Mouse (Mus musculus) megakaryocyte, adult 5-6 weeks (primary cell): ENCODE results near the gene Astn2. TPM values are rescaled to one million over a fixed set of nuclear protein-coding genes. Genes with fewer than 3 reads are reported as not detected.

Experiments
- ATAC-seq: 2 replicates; pipeline ENCODE4 v1.8.0; 2016; ENCODE audit warnings: mild to moderate bottlenecking, inconsistent platforms; ENCODE audit not compliant: poor library complexity, severe bottlenecking
- total RNA-seq, 2 experiments: library from RNA; stranded (forward) in 1 of 2; stranded (reverse) in 1 of 2; fragments of 153-499, 151-499 nt in 1 of 2; fragments of 221-1000, 200-1000 nt in 1 of 2; gene quantifications; 2 replicates each; pipeline versions ENCODE4 v1.2.3 to v1.2.4; 2015 to 2017

Gene Astn2
- total RNA-seq, 2 experiments from 2014 or later, result 0.09 TPM; not detected in 1

GRCm38 (mm10) chr4:65475925-65476560 is 928.4 kb downstream of the Astn2 start:
- ATAC-seq, result no peak

GRCm38 (mm10) chr4:65473141-65473540 is 931.3 kb downstream of the Astn2 start:
- ATAC-seq, result no peak

- no peak for ATAC-seq
Measured at GRCm38 (mm10) chr4:65449171-65449570, 955.2 kb downstream of the Astn2 start.

DNA sequence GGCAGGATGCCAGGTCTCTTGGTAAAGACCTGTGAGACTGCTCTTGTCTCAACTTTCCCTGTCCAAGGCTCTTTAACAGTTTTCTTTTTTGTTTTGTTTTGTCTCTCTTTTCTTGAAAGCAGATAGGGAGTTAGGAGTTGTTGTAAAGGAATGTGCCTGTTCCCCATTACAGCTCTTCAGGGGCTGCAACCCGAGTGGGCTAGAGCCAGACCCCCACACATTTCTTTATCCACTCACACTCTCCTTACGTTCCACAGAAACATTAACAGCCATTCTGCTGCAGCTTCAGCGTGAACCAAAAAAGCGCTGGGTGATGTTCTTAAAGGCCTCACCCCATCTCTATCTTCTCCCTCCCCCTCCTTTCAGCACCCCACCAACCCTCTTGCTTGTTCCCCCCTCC is 962.7 kb downstream of the Astn2 start:
- ATAC-seq, result no peak

- no peak for ATAC-seq
Measured at GRCm38 (mm10) chr4:65430804-65431203, 973.6 kb downstream of the Astn2 start.

- ATAC-seq, result no peak
Measured at GRCm38 (mm10) chr4:65427480-65427879, 976.9 kb downstream of the Astn2 start.

DNA sequence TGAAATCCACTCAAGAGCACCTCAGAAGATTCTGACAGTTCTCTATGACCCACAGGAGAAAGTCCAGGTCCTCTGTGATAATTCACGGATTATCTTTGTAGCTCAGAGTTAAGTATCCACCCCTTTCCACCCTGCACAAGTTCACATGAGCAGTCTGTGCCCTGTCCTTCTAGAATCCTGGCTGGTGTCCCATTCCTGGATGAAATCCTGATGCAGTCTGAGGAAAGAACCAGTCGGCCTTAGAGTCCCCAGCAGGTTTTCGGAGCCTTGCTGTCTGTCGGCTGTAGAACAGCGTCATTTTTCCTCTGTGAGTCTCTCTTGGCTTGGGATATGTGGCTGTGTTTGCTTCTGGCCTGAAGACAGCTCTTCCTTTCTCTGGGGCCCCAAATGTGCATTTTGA is 978.0 kb downstream of the Astn2 start:
- ATAC-seq, result no peak

DNA sequence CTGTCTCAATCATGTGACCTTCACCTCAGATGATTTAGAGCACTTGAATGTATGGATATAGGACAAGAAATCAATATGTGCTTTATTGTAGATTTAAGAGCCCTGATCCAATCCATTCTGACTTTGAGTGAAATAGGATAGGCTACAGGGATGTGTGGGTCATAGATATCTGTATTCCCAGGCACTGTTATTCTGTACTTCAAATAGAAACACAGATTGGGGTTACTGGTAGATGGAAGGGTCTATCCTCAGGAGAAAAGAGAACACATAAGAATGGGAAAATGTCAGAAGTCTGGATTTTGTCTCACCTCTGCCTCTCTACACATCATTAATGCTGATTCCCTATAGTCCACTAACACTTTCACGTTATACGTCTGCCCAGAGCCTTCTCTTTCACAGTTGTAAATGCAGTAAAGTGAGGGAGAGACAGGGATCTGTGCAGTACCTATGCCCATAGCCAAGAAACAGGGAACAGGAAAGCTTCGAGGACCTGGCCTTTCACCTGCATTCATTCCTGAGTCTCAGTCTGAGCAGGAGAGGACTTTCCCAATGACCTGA is 981.3 kb downstream of the Astn2 start:
- no peak for ATAC-seq

GRCm38 (mm10) chr4:65421272-65421671 is 983.1 kb downstream of the Astn2 start:
- ATAC-seq, result no peak

- no peak for ATAC-seq
Measured at GRCm38 (mm10) chr4:65420511-65420931, 983.9 kb downstream of the Astn2 start.

DNA sequence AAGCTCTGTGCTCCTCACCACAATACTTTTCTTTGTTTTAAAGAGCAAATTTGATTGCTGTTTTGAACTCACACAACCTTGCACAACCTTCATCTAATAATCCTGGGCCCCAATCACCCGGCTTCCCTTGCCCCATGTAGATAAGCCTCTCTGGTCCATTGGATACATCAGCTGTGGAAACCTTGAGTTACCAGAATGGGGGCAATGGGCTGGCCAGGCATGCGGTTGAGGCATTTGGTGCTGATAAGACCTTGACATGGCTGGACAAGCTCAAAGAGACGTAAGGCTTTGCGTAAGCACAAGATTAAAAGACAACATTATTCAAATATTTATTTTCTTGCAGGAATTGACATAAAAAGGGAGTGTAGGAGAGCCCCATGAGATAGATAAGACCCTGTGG is 988.9 kb downstream of the Astn2 start:
- ATAC-seq, result no peak

GRCm38 (mm10) chr4:65402836-65403634 is 1001.4 kb downstream of the Astn2 start:
- ATAC-seq, result no peak

GRCm38 (mm10) chr4:65402286-65402685 is 1002.1 kb downstream of the Astn2 start:
- ATAC-seq, result no peak

DNA sequence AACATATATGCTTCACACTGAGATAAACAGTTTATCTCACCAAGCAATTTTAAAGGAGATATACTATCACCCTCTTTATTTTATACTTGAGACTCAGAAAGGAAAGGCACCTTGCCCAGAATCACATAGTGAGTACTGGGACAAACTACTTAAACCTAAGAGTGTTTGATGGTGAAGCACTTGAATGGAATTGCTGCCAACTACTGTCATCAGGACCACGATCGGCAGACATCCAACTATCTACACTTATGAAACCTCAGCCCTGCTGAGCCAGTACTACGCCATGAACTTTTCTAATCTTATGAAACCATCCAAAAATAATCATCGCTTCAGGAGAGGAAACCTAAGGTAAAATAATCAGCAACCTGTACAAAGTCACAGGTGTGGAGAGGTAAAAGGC is 1005.0 kb downstream of the Astn2 start:
- no peak for ATAC-seq

DNA sequence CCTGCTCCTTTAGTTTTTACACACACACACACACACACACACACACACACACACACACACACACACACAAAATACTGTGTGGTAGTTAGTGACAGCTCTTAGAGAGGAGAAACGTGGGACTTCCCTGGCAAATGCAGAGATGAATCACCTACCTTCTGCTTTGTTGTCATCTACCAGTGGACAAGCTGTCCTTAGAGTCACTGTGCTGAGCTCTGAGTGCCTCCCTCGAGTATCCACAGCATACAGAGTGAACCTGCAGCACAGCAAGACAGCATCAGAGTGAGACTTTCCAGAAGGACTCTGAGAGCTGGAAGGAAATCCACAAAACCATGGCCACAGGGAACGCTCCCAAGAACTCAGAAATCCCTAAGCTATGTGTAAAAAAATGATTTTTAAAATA is 1007.6 kb downstream of the Astn2 start:
- no peak for ATAC-seq

DNA sequence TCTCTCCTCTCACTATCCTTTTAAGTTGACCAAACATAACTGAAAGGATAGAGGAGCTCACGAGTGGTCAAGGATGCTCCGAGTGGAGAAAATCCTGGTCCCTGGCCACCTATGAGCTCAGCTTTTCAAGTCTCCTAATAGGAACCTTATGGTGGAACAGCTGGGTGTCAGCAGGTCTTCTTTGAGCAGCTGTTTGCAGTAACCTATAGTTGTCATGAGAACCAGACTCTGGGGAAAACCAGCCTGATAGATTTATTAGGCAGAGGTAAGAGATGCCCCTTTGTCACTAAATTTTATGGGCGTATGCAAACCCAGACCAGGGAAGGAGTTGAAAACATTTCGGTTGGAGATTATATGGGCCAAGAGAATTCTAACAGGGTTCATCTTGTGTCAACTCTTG is 1013.4 kb downstream of the Astn2 start:
- no peak for ATAC-seq

DNA sequence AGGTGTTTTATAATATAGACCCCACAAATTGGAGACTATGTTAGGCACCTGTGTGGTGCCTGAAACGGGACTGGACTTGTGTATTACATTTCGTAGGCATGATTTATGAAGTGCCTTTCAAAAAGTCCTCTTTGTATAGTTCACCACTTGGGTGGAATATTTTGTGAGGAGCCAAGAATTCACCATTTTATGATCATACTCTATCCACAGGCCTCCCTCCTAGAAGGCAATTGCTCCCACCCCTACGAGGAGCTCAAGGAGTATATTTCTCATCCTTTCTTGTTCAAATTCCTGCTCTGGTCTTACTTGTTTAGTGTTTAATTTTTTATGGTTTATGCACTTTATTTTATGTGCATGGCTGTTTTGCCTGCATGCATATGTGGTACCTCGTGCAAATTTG is 1021.3 kb downstream of the Astn2 start:
- ATAC-seq, result no peak

DNA sequence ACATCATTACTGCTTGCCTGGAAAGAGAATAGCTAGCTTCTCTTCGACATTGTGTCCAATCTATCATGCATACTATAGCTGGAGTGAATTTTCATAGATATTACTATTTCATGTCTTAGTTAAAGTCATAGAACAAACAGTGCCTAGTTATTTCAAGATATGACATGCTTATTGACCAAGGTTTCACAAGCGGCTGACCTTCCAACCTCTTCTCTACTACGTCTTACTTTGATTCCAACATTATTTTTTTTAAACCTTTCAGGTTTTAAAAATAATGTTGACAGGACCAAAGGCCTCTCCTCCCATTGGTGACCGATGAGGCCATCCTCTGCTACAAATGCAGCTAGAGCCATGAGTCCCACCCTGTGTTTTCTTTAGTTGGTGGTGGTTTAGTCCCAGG is 1025.0 kb downstream of the Astn2 start:
- no peak for ATAC-seq

DNA sequence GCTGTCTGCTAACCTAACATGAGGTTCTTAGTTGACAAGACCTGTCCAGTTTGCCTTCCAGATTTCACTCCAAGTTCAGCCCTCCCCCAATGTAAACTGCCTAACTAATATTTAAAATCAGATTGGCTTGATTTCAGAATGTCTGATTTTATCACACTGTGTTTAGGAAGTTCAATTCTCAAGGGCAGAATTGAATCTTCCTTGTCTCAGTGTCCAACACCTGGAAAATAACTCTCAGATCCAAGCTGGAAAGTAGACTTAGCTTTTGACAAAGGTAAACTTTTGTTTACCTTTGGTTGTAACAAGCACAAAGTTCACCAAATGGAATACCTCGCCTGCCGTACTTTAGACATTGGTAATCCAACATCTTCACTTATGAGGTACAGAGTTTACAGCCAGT is 1027.8 kb downstream of the Astn2 start:
- no peak for ATAC-seq

DNA sequence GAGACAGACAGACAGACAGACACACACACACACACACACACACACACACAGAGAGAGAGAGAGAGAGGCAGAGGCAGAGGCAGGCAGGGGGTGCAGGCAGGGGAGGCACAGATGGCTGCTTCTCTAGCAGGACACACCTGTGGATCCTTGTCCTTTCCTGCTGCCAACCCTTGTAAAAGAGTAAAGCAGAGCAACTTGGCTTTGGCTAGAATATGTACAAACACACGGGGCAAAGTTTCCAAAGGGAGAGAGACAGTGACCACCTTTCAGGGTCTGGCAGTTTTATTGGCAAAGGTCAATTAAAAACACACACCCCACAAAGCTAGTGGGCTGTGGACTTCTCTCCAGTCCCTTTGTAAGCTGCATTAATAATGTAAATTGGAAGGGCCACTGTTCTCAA is 1030.6 kb downstream of the Astn2 start:
- ATAC-seq, result no peak

- ATAC-seq, result no peak
Measured at GRCm38 (mm10) chr4:65372731-65373130, 1031.7 kb downstream of the Astn2 start.

GRCm38 (mm10) chr4:65367135-65367534 is 1037.3 kb downstream of the Astn2 start:
- ATAC-seq, result no peak
